Mouse (Mus musculus) limb, embryonic 10.5 days (tissue): Measurements from ENCODE around the gene Mrpl38. TPM values are rescaled to one million over a fixed set of nuclear protein-coding genes. Genes with fewer than 3 reads are reported as not detected.

Experiments used
- DNase-seq: peaks from one replicate; pipeline ENCODE4 v3.0.0-alpha.2; 2017; ENCODE audit warnings: low spot score
- H3K27ac ChIP-seq: fragments of 300-500 bp; sonication (generic); 2 replicates; pipeline ENCODE4 v1.5.1; 2016; ENCODE audit warnings: mild to moderate bottlenecking
- H3K27me3 ChIP-seq: fragments of 300-500 bp; sonication (generic); 2 replicates; pipeline ENCODE4 v1.6.1; 2016; ENCODE audit warnings: low read depth, mild to moderate bottlenecking; ENCODE audit not compliant: poor library complexity, severe bottlenecking
- H3K36me3 ChIP-seq: fragments of 300-500 bp; sonication (generic); 2 replicates; pipeline ENCODE4 v1.6.1; 2016; ENCODE audit warnings: mild to moderate bottlenecking, moderate library complexity
- H3K4me1 ChIP-seq: fragments of 300-500 bp; sonication (generic); 2 replicates; pipeline ENCODE4 v1.6.1; 2016
- H3K4me3 ChIP-seq: fragments of 300-500 bp; sonication (generic); 2 replicates; pipeline ENCODE4 v1.5.1; 2016; ENCODE audit warnings: mild to moderate bottlenecking, moderate library complexity
- H3K9me3 ChIP-seq: fragments of 300-500 bp; sonication (generic); replicated peaks from 2 replicates; pipeline ENCODE4 v1.6.1; 2016; ENCODE audit warnings: mild to moderate bottlenecking
- WGBS: fragments of 180-500 bp; shearing (Covaris S2); methylation state at CpG from one replicate; pipeline ENCODE4 v1.1.7; 2016; 5-methylcytosine and 5-hydroxymethylcytosine counted together
- polyA plus RNA-seq: library from polyadenylated mRNA; unstranded; fragments of >200 nt; fragmentation: Nextera tagmentation; extraction: Ambion mirVana; gene quantifications from 2 replicates; pipeline ENCODE4 v1.2.1, GENCODE M21; 2016

Gene Mrpl38
- 116 and 118 TPM in 2 replicates for polyA plus RNA-seq

DNA sequence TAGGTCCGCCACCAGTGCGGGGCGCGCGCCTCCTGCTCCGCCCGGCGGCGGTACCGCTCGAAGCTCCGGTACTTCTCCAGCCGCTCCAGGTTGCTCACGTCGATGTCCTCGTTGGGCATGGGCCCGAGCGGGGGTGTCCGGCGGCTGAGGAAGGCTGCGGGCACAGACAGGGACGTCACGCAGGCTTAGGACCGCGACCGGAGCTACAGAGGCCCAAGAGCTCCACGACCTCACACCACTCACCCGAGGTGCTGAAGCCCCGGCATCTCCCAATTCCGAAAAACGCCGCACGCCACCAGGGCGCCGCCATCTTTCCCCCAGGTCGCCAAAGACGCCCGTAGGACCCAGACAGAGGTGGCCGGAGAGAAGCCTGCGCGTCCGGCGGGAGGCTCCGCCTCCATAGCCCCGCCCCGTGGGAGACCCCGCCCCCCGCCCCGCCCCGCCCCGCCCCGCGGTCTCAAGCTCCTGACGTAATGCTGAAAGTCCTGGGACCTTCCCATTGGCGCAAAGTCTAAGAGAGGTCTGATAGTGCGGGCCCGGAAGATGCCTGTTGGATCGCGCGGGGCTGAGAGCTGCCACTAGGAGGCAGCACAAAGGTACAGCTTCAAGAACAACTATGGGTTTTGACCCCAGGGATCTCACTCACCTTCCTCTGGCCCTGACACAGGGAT, at the start of gene Mrpl38:
Gene Mrpl38 (minus strand): TSS at position 401 of the 671 bp plus-strand sequence.
- no peaks in the 10 kb centered on the region for H3K9me3 ChIP-seq
- peaks cover 31% of the 10 kb centered on the region for H3K4me1 ChIP-seq
- peak; percentile 99 for DNase-seq
- no peaks in the 10 kb centered on the region for H3K27me3 ChIP-seq
- H3K27ac ChIP-seq = peak within 1 kb of the TSS; percentile 94
- under 1% methylated on average over 60 of the region's 60 CpGs for WGBS
- H3K36me3 ChIP-seq = peaks cover 60% of the 10 kb centered on the region
- peak within 1 kb of the TSS; percentile 95 for H3K4me3 ChIP-seq

DNA sequence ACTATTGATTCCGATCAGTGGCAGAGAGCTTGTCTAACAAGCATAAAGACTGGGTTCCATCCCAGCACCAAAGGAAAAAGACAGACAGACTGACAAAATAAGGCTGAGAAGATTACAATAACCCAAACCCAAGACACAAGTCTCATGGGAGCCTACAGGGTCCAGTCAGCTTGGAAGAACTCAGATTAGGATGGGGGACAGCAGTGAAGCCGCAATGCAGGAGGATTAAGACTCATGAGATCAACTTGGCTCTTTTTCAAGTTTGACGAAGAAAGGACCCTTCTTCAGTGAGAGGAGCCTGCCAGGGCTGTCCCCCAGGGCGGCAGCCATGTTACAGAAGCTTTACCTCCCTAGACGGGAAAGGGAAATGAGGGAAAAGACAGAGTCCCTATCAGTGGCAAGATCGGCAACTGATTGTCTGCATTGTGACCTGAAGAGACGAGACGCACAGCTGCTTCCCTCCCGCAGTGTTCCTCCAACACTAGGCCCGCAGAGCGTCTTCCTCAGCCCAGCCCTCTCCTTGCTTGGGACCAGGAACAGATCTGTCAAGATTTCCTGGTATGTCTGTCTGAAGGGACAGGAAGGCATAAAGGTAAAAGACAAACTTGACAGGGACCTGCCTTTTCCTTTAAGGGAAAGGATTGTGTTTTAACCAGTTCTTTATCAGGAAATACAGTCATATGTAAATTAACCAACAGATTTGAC, 48.7 kb upstream of the Mrpl38 start:
- no peaks in the 10 kb centered on the region for H3K27me3 ChIP-seq
- H3K4me3 ChIP-seq = no peak overlapping the region
- peaks cover 55% of the 10 kb centered on the region for H3K36me3 ChIP-seq
- H3K9me3 ChIP-seq = no peaks in the 10 kb centered on the region
- H3K27ac ChIP-seq = no peak overlapping the region
- no peaks in the 10 kb centered on the region for H3K4me1 ChIP-seq
- 73% methylated on average over 11 of the region's 11 CpGs for WGBS
- DNase-seq = no peak

DNA sequence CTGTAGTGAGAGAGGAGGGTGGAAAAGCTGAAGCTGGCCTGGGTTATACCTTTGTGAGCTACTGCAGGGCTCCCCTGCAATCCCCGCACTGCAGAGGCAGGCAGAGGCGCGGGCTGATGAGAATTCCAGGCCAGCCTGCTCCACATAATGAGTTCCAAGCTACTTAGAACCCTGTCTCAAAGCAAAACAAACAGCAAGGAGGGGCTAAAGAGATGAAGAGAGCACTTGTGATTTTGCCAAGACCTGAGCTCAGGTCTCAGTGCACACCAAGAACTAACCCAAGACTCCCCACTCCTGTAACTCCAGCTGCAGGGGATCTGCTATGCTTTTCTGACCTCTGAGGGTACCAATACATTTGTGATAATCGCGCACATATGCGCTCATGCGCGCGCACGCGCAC, 47.7 kb upstream of the Mrpl38 start:
- 93% methylated on average over 11 of the region's 11 CpGs for WGBS
- H3K4me1 ChIP-seq = no peaks in the 10 kb centered on the region
- DNase-seq = no peak
- H3K27me3 ChIP-seq = no peaks in the 10 kb centered on the region
- H3K36me3 ChIP-seq = peaks cover 63% of the 10 kb centered on the region
- H3K27ac ChIP-seq = no peak overlapping the region
- no peak overlapping the region for H3K4me3 ChIP-seq
- no peaks in the 10 kb centered on the region for H3K9me3 ChIP-seq

DNA sequence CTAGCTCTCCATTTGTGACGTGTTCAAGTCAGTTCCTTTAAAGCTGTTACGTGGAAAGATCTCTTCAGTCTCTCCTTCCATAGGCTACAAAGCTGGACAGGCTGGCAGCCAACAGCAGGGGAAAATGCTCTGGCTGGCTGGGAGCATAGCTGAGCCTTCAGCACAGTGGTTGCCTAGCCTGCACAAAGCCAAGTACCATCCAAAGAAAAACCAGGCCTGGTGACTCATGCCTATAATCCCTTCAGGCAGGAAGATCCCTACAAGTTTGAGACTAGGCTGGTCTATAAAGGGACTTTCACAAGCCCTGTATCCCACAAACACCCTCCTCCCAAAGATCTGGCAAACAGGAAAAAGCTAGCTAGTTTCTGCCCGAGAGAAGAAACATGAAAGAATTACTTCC, 47.2 kb upstream of the Mrpl38 start:
- Histone ChIP-seq H3K36me3 (peaks cover 61% of the 10 kb centered on the region), H3K9me3 (no peaks in the 10 kb centered on the region), H3K4me3 (no peak overlapping the region), H3K4me1 (no peaks in the 10 kb centered on the region), H3K27me3 (no peaks in the 10 kb centered on the region), H3K27ac (no peak overlapping the region)
- DNase-seq = no peak
- WGBS = 93% methylated on average over 3 of the region's 3 CpGs

DNA sequence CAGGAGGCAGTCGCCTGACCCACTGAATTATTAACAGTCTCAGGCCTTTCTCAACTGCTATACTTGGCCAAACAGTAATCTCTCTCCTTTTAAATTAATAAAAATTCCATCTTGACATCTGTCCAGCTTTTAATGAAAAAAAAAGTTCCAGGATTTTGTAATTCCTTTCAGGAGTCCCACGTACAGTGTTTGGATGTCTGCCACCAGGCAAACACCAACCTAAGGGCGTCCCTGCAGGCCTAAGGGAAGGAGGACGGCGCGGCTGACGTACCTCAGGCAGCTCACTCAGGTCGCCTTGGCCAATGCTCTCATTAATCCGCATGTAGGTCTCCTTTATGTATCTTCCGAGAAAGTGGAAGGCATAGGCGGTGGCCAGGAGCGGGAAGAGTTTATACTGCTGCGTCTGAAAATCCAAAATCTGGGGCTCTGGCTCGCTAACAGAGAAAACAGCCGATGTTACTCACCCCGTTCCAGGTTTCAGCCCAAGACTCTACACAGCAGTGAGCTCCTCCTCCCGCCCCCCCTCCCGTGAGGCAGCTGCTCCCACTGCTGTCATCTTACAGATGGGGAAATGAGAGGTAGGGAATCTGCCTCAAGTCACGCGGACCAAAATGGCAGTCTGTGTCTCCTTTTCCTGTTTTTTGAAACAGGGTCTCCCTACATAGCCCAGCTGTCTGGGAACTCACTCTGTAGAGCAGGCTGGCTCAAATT, 39.9 kb upstream of the Mrpl38 start:
- Histone ChIP-seq H3K9me3 (no peaks in the 10 kb centered on the region), H3K27me3 (no peaks in the 10 kb centered on the region), H3K4me3 (no peak overlapping the region), H3K4me1 (no peaks in the 10 kb centered on the region), H3K27ac (no peak overlapping the region), H3K36me3 (peaks cover 83% of the 10 kb centered on the region)
- DNase-seq = no peak
- WGBS = 92% methylated on average over 20 of the region's 20 CpGs

DNA sequence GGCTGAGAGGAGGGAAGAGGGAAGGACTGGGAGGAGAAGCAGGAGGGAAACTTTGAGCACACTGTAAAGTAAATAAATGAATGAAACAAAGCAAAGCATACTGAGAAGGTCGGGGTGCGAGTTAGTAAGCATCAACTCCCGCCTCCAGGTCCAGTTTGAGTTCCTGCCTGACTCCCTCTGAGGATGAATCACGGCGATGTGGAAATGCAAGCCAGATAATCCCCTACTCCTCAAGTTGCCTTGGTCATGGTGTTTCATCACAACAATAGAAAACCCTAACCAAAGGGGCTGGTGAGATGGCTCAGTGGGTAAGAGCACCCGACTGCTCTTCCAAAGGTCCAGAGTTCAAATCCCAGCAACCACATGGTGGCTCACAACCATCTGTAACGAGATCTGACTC, 37.3 kb upstream of the Mrpl38 start:
- WGBS = 92% methylated on average over 7 of the region's 7 CpGs
- no peak for DNase-seq
- no peaks in the 10 kb centered on the region for H3K9me3 ChIP-seq
- no peaks in the 10 kb centered on the region for H3K27me3 ChIP-seq
- H3K27ac ChIP-seq = no peak overlapping the region
- H3K4me1 ChIP-seq = no peaks in the 10 kb centered on the region
- no peak overlapping the region for H3K4me3 ChIP-seq
- H3K36me3 ChIP-seq = peaks cover 82% of the 10 kb centered on the region

- 91% methylated on average over 22 of the region's 22 CpGs for WGBS
- no peak for DNase-seq
- peaks cover 72% of the 10 kb centered on the region for H3K36me3 ChIP-seq
These were observed 36.2 kb upstream of the Mrpl38 start for GRCm38 (mm10) chr11:116174775-116175448.

GRCm38 (mm10) chr11:116171959-116172358, 33.3 kb upstream of the Mrpl38 start:
- WGBS = 92% methylated on average over 2 of the region's 2 CpGs
- Histone ChIP-seq H3K27ac (no peak overlapping the region), H3K4me3 (no peak overlapping the region), H3K36me3 (peaks cover 45% of the 10 kb centered on the region), H3K4me1 (peaks cover 15% of the 10 kb centered on the region), H3K9me3 (no peaks in the 10 kb centered on the region), H3K27me3 (no peaks in the 10 kb centered on the region)
- no peak for DNase-seq

More at GRCm38 (mm10) chr11:116174775-116175448, 36.2 kb upstream of the Mrpl38 start:
- H3K27me3 ChIP-seq = no peaks in the 10 kb centered on the region
- H3K4me3 ChIP-seq = no peak overlapping the region
- H3K9me3 ChIP-seq = no peaks in the 10 kb centered on the region
- no peak overlapping the region for H3K27ac ChIP-seq
- H3K4me1 ChIP-seq = no peaks in the 10 kb centered on the region

DNA sequence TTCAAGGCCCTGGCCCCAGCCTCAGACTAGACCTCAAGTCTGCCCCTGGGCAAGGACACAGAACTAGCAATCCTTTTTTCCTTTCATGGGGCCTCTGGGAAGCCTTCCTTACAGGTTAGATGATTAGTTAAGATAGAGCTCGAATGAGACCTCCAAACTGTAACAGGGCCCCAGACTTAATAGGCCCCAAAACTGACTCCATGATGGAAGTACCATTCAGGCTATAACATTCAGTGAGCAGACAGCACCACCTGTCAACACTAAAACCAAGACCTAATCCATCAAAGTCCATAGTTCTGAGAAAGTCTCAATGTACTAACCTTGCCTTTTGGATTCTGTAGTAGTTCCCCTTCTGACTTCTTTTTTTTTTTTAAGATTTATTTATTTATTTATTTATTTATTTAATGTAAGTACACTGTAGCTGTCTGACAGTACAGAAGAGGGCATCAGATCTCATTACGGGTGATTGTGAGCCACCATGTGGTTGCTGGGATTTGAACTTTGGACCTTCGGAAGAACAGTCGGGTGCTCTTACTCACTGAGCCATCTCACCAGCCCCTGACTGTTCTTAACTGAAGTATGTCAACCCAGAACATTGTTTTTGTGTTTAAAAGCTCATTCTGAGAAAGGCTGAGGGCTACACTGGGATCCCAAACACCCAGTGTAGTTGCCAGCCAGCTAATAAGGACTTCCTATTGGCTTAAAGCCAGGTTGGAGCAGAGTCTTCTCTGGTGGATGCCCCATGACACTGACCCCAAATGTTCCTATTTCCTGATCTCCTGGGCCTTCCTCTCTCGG, 31.5 kb upstream of the Mrpl38 start:
- Histone ChIP-seq H3K27ac (no peak overlapping the region), H3K36me3 (peaks cover 46% of the 10 kb centered on the region), H3K27me3 (no peaks in the 10 kb centered on the region), H3K4me1 (peaks cover 23% of the 10 kb centered on the region), H3K4me3 (no peak overlapping the region), H3K9me3 (no peaks in the 10 kb centered on the region)
- DNase-seq = no peak
- 90% methylated on average over 5 of the region's 5 CpGs for WGBS

DNA sequence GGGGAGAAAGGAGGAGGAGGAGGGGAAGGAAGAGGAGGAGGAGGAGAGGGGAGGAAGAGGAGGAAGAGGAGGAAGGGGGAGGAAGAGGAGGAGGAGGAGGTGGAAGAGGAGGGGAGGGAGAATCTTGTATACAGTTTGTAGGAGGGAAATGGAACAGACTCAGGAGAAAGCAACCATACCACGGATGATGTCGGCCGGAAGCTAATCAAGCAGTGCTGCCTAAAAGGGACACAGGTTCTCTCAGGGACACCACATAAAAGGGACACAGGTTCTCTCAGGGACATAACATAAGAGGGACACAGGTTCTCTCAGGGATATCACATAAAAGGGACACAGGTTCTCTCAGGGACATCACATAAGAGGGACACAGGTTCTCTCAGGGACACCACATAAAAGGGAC, 30.5 kb upstream of the Mrpl38 start:
- DNase-seq = no peak
- H3K9me3 ChIP-seq = no peaks in the 10 kb centered on the region
- peaks cover 46% of the 10 kb centered on the region for H3K36me3 ChIP-seq
- H3K4me3 ChIP-seq = no peak overlapping the region
- WGBS = 91% methylated on average over 3 of the region's 3 CpGs
- H3K27ac ChIP-seq = no peak overlapping the region
- peaks cover 23% of the 10 kb centered on the region for H3K4me1 ChIP-seq
- H3K27me3 ChIP-seq = no peaks in the 10 kb centered on the region

GRCm38 (mm10) chr11:116167884-116168439, 29.3 kb upstream of the Mrpl38 start, which contains the start of gene Fbf1:
Gene Fbf1, minus strand, starts transcription at chr11:116168166.
- Histone ChIP-seq H3K4me3 (peak within 1 kb of the TSS; percentile 78), H3K36me3 (peaks cover 46% of the 10 kb centered on the region), H3K4me1 (peaks cover 30% of the 10 kb centered on the region), H3K27me3 (no peaks in the 10 kb centered on the region), H3K27ac (peak within 1 kb of the TSS; percentile 92), H3K9me3 (no peaks in the 10 kb centered on the region)
- peak; percentile 94 for DNase-seq
- under 1% methylated on average over 40 of the region's 40 CpGs for WGBS

DNA sequence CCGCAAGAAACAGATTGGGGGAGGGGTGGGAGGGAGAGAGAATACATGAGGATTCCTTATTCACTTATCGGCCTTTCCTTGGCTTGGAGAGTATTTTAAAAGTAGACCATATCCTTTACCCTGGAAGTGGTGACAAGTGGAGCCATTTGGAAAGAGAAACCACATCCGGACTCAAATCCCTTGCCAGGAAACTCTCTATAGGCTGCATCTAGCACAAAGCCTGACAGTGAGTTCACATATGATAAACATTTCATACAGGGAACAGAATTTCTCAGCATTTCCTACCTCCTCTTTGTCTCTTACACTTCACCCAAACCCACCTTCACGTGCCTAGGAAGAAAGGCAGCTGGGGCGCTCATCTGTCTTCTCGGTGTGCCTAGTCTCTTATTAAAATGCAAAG, 28.6 kb upstream of the Mrpl38 start:
- no peak for DNase-seq
- WGBS = 18% methylated on average over 6 of the region's 6 CpGs
- Histone ChIP-seq H3K4me3 (peak overlapping the region; percentile 78), H3K27ac (peak overlapping the region; percentile 92), H3K27me3 (no peaks in the 10 kb centered on the region), H3K9me3 (no peaks in the 10 kb centered on the region), H3K4me1 (peaks cover 31% of the 10 kb centered on the region), H3K36me3 (peaks cover 45% of the 10 kb centered on the region)
